Mouse (Mus musculus): ENCODE measurements around the gene Ulk3. TPM values are rescaled to one million over a fixed set of nuclear protein-coding genes. Genes with fewer than 3 reads are reported as not detected.

The Ulk3 gene
- total RNA-seq, 2 experiments from 2014 or later, result 3.4 to 4.3 TPM

GRCm38 (mm10) chr9:57638651-57639459, 49.6 kb downstream of the Ulk3 start:
- DNase-seq, result no peak

DNA sequence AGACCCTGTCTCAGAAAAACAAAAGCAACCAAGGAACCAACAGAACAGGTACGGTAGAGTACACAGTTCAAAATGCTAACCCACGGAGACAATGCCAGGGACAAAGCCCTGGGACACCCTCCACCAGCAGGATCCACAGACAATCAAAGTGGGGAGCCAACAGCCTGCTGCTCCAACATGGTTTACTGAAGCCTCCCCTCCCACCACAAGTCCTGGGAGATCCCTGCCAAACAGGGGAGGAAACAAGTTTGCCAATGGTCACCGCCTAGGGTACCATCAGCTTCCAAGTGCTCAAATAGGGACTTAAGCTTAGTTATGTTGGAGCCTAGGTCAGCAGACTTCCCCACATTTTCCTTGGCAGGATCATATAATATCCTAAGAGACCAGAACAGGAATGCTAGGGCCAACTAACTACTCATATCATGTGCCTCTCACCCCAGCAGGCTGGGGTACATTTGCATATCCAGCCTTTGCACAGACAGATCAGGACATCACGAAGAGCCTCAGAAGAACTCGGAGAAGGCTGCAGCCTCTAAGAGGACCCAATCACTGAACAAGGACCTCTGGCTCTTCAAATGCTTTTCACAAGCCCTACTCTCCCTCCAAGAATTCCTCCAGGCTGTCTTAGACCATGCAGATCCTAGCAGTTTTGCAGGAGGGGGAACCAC, 50.5 kb downstream of the Ulk3 start:
- no peak for DNase-seq
- intact Hi-C loops (cut with DNase I; ENCODE audit: low total_unique reads), result loop anchor here (5.0 kb wide), 1 partner anchor 47 kb away; no protein-coding TSS in a partner anchor

More at GRCm38 (mm10) chr9:57638651-57639459, 49.6 kb downstream of the Ulk3 start:
- intact Hi-C loops (cut with DNase I; ENCODE audit: low total_unique reads), result no loop called here

DNA sequence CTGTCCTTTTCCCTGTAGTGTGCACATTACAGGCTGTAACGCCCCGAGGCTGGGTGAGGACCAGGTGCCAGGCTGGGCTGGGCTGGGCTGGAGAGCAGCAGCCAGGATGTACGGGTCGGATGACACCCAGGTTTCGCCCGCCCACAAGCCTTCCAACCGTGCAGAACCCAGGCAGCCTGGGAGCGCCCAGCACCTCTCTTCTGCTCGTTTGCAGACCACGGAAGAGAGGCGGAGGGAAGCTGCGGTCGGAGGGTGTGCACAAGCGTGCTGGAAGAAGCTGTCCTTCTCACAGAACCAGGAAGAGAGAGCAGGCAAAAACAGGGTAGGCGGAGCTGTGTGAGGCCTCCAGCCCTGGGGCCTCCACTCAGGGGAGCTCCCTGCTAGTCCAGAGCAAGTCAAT, 51.1 kb downstream of the Ulk3 start:
- DNase-seq, result peak; percentile 66
- intact Hi-C loops (cut with DNase I; ENCODE audit: low total_unique reads), result loop anchor here (5.0 kb wide), 1 partner anchor 48 kb away; no protein-coding TSS in a partner anchor

GRCm38 (mm10) chr9:57641022-57641421, 51.8 kb downstream of the Ulk3 start:
- DNase-seq, result no peak
- intact Hi-C loops (cut with DNase I; ENCODE audit: low total_unique reads), result loop anchor here (5.0 kb wide), 1 partner anchor 49 kb away; no protein-coding TSS in a partner anchor

- intact Hi-C loops (cut with DNase I; ENCODE audit: low total_unique reads), result loop anchor here (5.0 kb wide), 1 partner anchor 50 kb away; no protein-coding TSS in a partner anchor
These were observed 52.7 kb downstream of the Ulk3 start for GRCm38 (mm10) chr9:57641775-57642550.

DNA sequence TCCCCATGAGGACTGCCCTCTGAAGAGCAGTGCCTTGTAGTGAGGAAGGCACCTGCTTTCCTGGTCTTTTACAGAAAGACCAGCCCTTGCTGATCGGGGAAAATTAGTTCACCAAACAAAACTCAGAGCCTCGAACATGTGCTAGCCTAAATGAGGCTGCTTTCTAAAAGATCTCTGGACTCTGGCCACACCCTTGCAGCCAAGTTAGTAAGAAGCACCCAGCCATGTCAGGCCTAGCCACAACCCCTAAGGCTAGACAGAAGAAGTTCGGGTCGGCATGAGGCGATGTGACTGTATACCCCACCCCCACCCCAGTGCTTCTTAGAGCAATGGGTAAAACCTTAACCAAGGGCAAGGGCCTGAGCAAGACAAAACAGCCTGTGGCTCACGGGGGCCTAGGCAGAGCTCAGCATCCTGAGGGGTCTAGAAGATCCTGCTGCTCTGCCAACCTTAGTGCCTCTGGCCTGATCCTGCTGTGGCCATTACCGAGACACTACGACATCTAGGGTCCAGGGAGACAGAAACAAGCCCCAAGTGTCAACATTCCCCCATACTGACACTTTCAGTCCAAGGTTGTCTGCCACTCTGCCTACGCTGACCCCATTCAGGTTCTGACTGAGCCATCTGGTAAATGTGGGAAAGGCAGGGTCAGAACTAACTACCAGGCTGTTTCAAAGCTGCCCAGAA, 54.1 kb downstream of the Ulk3 start:
- DNase-seq, result no peak
- intact Hi-C loops (cut with DNase I; ENCODE audit: low total_unique reads), result loop anchor here (5.0 kb wide), 1 partner anchor 51 kb away; no protein-coding TSS in a partner anchor

More at GRCm38 (mm10) chr9:57641775-57642550, 52.7 kb downstream of the Ulk3 start:
- no peak for DNase-seq

DNA sequence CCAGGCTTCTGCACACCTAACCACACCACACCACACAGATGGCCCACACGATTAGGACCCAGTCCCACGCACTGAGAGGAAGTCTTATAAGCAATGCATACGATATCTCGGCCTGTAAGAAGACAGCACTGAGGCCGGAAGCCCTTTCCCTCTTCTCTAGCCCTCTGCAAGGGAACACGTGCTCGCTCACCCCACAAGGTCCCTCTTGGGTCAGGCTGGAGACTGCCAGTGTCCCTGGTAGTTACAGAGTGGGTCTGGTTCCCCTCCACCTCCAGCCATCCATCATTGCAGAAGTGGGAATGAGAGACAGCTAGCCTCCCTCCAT, 54.6 kb downstream of the Ulk3 start:
- intact Hi-C loops (cut with DNase I; ENCODE audit: low total_unique reads), result loop anchor here (2.0 to 5.0 kb wide), 2 partner anchors 15 to 52 kb away; no protein-coding TSS in a partner anchor
- no peak for DNase-seq

DNA sequence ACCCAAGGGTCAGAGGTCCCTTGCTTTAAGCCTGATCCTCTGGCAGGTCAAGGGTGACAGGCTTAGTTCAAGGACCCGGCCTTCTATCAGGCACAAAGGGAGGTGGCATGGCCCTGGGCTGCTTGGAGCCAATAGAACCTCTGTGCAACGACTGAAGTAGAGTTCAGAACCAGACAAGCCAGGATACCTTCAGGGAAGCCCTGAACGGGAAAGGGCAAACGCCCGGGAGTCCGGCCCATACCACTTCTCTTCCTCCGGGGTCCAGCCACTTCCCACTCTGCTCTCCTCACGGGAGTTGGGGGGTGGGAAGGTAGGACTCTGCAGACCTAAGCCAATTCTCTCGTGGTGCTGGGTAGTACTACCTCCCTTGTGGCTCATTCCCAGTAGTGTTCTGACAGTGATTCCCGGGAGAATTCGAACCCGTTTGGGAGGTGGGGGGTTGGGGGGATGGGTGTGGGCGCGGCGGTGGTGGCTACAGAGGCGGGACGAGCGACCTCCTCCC, 55.2 kb downstream of the Ulk3 start:
- DNase-seq, result no peak
- intact Hi-C loops (cut with DNase I; ENCODE audit: low total_unique reads), result loop anchor here (2.0 to 5.0 kb wide), 2 partner anchors 16 to 52 kb away; no protein-coding TSS in a partner anchor

- intact Hi-C loops (cut with DNase I; ENCODE audit: low total_unique reads), result loop anchor here (2.0 to 5.0 kb wide), 2 partner anchors 16 to 53 kb away; no protein-coding TSS in a partner anchor
- DNase-seq, result peak; percentile 94
These were observed 56.0 kb downstream of the Ulk3 start for GRCm38 (mm10) chr9:57644944-57645893.

Other genes starting within 250 kb of the Ulk3 start
- 1 to 10 TPM; 7.3 to 7.6 TPM for gene Ppcdc, start 149.3 kb upstream of the Ulk3 start, total RNA-seq (2021)
- 1 to 10 TPM; 3.6 to 6.4 TPM for gene Scamp5, start 121.4 kb upstream of the Ulk3 start, total RNA-seq (2021)
- not detected for gene Rpp25, start 85.4 kb upstream of the Ulk3 start, total RNA-seq (2021)
- gene Cox5a, start 68.2 kb upstream of the Ulk3 start, total RNA-seq (2021), result 1,000 to 10,000 TPM; 1,175 to 1,382 TPM
- 1 to 10 TPM; 4.5 to 6.1 TPM for gene Fam219b, start 51.9 kb upstream of the Ulk3 start, total RNA-seq (2021)
- 10 to 100 TPM; 69.8 to 87.0 TPM for gene Mpi, start 36.7 kb upstream of the Ulk3 start, total RNA-seq (2021)
- 10 to 100 TPM; 44.2 to 45.0 TPM for gene Scamp2, start 28.5 kb upstream of the Ulk3 start, total RNA-seq (2021)
- not detected for gene Cplx3, start 16.8 kb downstream of the Ulk3 start, total RNA-seq (2021)
- gene Lman1l, start 31.3 kb downstream of the Ulk3 start, total RNA-seq (2021), result not detected
- gene Csk, start 64.2 kb downstream of the Ulk3 start, total RNA-seq (2021), result 10 to 100 TPM; 14.5 to 19.3 TPM
- not detected for gene Cyp1a2, start 94.3 kb downstream of the Ulk3 start, total RNA-seq (2021)
- gene Cyp1a1, start 98.5 kb downstream of the Ulk3 start, total RNA-seq (2021), result under 1 TPM; 0.16 to 0.37 TPM
- gene Edc3, start 119.1 kb downstream of the Ulk3 start, total RNA-seq (2021), result 1 to 10 TPM; 6.4 to 6.7 TPM
- 10 to 100 TPM; 36.2 to 36.5 TPM for gene Clk3, start 176.4 kb downstream of the Ulk3 start, total RNA-seq (2021)
- 1 to 10 TPM; 1.2 to 2.0 TPM for gene Arid3b, start 247.3 kb downstream of the Ulk3 start, total RNA-seq (2021)

All from gastrocnemius, postnatal 14 days (tissue).